Mouse (Mus musculus) bone marrow, adult 2 months (tissue): ENCODE measurements around the gene Pcdh11x. TPM values are rescaled to one million over a fixed set of nuclear protein-coding genes. Genes with fewer than 3 reads are reported as not detected.
"Not testable (repeated sequence)": the region's sequence is repeated elsewhere in the genome, so short reads cannot be mapped to it uniquely, and the experiment has no call there.

Experiments
- H3K27ac ChIP-seq: fragments of 200-500 bp; 2 replicates; pipeline ENCODE4 v1.5.1; 2012; ENCODE audit warnings: low read depth, mild to moderate bottlenecking, control low read depth, inconsistent platforms, low read length; ENCODE audit not compliant: control insufficient read depth, poor library complexity, insufficient read depth
- H3K4me1 ChIP-seq: fragments of 200-500 bp; 2 replicates; pipeline ENCODE4 v1.6.1; 2011; ENCODE audit warnings: low read length; ENCODE audit not compliant: control insufficient read depth, insufficient read depth
- H3K4me3 ChIP-seq: fragments of 200-500 bp; replicated peaks from 2 replicates; pipeline ENCODE3; 2011; ENCODE audit warnings: mild to moderate bottlenecking, low read depth, low read length, control low read depth; ENCODE audit not compliant: control insufficient read depth
- CTCF ChIP-seq: fragments of 200-500 bp; IDR thresholded peaks from 2 replicates; pipeline ENCODE4 v1.5.1; 2011; ENCODE audit warnings: low read length, control low read depth; ENCODE audit not compliant: control insufficient read depth, insufficient read depth
- POLR2A ChIP-seq: fragments of 200-500 bp; IDR thresholded peaks from 2 replicates; pipeline ENCODE4 v1.6.1; 2011; ENCODE audit warnings: low read depth, mild to moderate bottlenecking, control low read depth, low read length, borderline replicate concordance; ENCODE audit not compliant: control insufficient read depth
- WGBS: fragments of 180-500 bp; shearing (Covaris S2); methylation state at CpG from one replicate; pipeline ENCODE4 v1.1.7; 2018; 5-methylcytosine and 5-hydroxymethylcytosine counted together
- polyA plus RNA-seq: library from polyadenylated mRNA; stranded (reverse); fragments of >200 nt; gene quantifications from 2 replicates; pipeline ENCODE4 v1.2.4, GENCODE M21; 2011; ENCODE audit warnings: low replicate concordance; ENCODE audit not compliant: missing spikeins, insufficient read depth, insufficient read length

The Pcdh11x gene
- polyA plus RNA-seq, 1 experiment, result not detected

DNA sequence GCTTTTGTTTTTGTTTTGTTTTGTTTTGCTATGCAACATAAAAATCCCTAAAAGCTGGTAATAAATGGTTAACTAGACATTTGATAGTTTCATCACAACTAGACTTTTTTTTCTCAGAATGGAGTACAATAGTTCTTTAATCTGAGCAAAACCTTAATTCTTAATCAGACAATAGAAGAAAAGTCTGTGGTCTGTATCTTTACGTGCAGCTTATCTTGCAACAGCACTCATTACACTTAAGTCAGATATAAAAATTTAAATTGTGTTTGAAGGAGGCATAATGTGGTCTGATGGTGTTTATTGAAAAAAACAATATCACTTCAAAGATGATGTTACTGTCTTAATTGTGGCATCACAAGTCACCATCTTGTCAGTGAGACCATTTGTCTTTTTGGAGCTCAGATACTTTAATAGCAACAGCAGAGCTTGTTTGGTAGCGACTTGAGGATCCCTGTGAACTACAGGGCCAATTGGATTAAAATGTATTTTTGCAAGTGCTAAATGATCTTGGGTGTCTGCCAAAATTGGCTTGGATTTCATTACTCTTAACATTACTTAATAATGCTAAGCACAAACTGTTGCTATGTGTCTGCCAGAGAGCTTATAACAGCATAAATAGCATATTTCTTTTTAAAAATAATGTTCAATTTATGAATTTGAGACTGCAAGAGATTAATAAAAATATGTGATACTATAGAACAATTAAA lies 11.6 kb downstream of the Pcdh11x start:
- 56% methylated on average over 2 of the region's 2 CpGs for WGBS
- no peak overlapping the region for H3K27ac ChIP-seq
- no peaks in the 10 kb centered on the region for H3K4me1 ChIP-seq
- TF ChIP-seq POLR2A (no peak), CTCF (no peak)
- no peak overlapping the region for H3K4me3 ChIP-seq

DNA sequence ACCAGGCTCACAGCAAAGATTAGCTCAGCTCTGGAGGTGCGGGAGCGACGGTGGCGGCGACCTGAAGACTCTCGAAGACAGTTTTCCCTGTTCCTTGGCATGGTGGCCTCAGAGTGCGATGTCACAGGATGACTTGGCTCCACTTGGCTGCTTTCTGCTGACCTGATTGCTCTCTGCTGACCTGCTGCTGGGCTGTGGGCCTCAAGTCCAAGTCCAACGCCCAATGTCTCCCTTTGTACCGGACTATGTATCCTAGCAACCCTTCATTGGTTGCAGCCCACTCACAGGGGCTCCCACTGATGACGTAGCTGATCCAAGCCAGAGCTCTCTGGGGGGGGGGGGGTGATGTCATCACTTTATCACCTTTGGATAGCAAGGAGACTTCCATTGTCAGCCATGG lies 22.9 kb downstream of the Pcdh11x start, which contains the start of gene H2afb3:
Gene H2afb3 (minus strand): TSS at position 101 of the 400 bp plus-strand sequence.
- H3K4me3 ChIP-seq, H3K4me1 ChIP-seq, H3K27ac ChIP-seq: not testable (repeated sequence)
- 81% methylated on average over 8 of the region's 10 CpGs for WGBS

DNA sequence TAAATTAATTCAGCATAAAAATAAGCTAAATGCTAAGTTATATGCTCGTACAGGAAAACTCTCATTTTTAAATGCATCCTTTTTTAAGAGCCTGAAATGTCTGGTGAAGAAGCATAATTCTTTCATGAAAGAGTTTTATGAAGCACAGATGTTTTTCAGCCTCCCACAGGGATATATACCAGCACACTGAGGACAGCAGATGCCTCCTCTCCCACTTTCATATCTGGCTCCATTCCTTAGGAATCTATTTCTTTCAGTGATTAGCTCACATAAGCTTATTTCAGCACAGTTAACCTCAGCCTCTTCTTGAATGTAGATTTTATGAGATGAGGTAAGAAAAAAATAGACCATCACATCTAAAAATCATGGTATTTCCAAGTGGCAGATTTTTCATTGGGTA lies 176.2 kb downstream of the Pcdh11x start:
- TF ChIP-seq POLR2A (no peak), CTCF (no peak)
- 51% methylated on average over 1 of the region's 1 CpGs for WGBS
- Histone ChIP-seq H3K4me1 (no peaks in the 10 kb centered on the region), H3K27ac (no peak overlapping the region), H3K4me3 (no peak overlapping the region)

DNA sequence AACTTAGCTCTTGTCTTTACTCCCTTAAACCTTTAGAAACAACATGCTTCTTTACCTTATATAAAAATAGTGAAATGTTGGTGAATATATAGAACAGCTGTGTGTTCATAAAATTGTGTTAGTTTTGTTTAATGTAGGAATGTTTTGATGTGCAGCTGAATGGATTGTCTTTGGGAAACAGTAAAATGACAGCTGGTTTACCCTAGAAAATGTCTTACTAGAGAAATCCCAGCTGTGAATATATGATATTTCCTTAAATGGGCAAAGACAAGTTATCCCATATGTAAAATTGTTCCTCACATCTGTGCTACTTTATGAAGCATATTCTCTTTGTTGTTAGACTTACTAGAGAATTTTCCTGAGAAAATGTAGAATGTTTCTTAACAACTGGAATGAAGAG lies 196.4 kb downstream of the Pcdh11x start:
- TF ChIP-seq CTCF (no peak), POLR2A (no peak)
- Histone ChIP-seq H3K27ac (no peak overlapping the region), H3K4me1 (no peaks in the 10 kb centered on the region), H3K4me3 (no peak overlapping the region)

DNA sequence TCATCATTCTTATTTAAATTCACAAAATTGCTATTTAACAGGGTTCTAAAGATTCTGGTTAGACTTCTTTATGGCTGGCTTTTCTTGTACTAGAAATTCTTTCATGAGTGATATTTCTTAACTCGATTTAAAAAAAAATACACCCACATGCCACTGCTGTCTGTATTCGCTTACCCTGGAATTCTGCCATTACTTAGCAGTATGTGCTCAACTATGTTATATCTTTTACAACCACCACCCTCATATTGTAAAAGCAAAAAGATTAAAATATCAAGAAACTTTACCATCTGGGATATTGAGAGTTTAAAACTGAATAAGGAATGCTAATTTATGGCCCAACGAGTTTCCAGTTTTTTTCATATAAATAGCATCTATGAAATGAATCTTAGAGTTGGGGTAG lies 234.9 kb downstream of the Pcdh11x start:
- WGBS, result 76% methylated on average over 3 of the region's 3 CpGs
- no peak for TF ChIP-seq CTCF
- TF ChIP-seq POLR2A, result no peak
- no peak overlapping the region for H3K27ac ChIP-seq
- no peaks in the 10 kb centered on the region for H3K4me1 ChIP-seq
- no peak overlapping the region for H3K4me3 ChIP-seq

DNA sequence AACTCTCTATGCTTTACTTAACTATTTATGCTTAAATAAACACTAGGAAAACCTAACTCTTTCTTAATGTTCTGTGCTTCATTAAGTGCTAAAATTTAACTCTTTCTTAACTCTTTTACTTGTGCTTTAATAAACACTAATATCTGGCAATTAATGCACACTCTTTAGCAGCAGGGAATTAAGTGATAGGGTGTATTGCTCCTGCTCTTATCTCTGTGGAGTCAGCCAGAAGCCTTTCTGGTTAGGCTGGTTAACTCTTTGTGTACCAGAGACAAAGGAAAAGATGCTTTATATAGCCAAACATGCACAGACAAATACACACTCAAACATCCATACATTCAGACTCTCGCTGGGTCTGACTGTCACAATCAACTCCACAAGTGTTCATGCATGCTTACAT lies 309.2 kb downstream of the Pcdh11x start:
- H3K27ac ChIP-seq, result no peak overlapping the region
- WGBS, result 80% methylated on average over 1 of the region's 1 CpGs
- H3K4me3 ChIP-seq, result no peak overlapping the region
- no peaks in the 10 kb centered on the region for H3K4me1 ChIP-seq
- TF ChIP-seq CTCF (no peak), POLR2A (no peak)

DNA sequence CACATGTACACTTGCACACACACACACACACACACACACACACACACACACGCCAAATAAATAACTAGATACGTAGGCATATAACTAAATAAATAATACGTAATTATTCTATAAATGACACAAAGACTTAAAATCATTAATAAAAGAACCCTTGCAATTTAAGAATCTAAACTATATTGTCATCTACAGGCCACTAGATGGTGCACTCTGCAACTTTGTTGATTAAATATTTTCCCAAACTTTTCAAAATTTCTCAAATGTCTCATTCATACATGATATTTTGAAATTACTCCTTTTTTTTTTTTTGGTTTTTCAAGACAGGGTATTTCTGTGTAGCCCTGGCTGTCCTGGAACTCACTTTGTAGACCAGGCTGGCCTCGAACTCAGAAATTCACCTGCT lies 328.4 kb downstream of the Pcdh11x start:
- 55% methylated on average over 4 of the region's 4 CpGs for WGBS
- H3K27ac ChIP-seq, result no peak overlapping the region
- no peak overlapping the region for H3K4me3 ChIP-seq
- H3K4me1 ChIP-seq, result no peaks in the 10 kb centered on the region
- TF ChIP-seq POLR2A, result no peak
- no peak for TF ChIP-seq CTCF

DNA sequence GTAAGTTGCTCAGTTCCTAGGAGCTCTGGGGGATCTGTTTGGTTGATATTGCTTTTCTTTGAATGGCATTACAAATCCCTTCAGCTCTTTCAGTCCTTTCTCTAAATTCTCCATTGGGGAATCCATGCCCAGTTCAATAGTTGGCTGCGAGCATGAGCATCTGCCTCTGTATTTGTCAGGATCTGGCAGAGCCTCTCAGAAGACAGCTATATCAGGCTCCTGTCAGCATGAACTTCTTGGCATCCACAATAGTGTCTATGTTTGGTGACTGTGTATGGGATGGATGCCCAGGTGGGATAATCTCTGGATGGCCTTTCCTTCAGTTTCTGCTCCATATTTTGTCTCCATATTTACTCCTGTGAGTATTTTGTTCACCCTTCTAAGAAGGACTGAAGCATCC lies 380.2 kb downstream of the Pcdh11x start:
- H3K4me3 ChIP-seq, H3K27ac ChIP-seq, H3K4me1 ChIP-seq: not testable (repeated sequence)
- WGBS, result 92% methylated on average over 1 of the region's 1 CpGs

DNA sequence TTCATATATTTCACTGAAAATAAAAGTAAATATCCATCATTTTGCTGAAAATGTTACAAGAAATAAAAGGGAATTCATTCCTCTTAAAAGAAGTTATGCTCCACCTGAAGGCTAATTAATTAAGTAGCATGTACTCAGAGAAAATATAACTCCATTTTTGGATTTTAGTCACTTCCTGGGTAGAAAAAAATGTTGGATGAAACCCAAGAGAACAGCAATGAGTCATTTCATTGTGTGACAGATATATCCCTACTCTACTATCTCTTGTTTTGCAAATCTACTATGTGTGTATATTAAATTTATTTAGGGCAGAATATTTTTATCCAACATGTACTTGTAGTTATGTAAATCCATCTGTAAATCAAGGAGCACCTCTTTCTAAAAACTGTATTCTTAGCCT lies 444.1 kb downstream of the Pcdh11x start:
- TF ChIP-seq POLR2A (no peak), CTCF (no peak)
- no peak overlapping the region for H3K4me3 ChIP-seq
- H3K4me1 ChIP-seq, result no peaks in the 10 kb centered on the region

More for the DNA sequence above, 444.1 kb downstream of the Pcdh11x start:
- H3K27ac ChIP-seq, result no peak overlapping the region
